Mouse (Mus musculus) 3134 (cell line): ENCODE results near the gene Adamts9.

Experiments
- DNase-seq: peaks from one replicate; pipeline ENCODE4 v3.0.0-alpha.2; 2011; ENCODE audit warnings: low spot score; ENCODE audit not compliant: insufficient read length; ENCODE audit errors: extremely low read depth

Gene Adamts9

DNA sequence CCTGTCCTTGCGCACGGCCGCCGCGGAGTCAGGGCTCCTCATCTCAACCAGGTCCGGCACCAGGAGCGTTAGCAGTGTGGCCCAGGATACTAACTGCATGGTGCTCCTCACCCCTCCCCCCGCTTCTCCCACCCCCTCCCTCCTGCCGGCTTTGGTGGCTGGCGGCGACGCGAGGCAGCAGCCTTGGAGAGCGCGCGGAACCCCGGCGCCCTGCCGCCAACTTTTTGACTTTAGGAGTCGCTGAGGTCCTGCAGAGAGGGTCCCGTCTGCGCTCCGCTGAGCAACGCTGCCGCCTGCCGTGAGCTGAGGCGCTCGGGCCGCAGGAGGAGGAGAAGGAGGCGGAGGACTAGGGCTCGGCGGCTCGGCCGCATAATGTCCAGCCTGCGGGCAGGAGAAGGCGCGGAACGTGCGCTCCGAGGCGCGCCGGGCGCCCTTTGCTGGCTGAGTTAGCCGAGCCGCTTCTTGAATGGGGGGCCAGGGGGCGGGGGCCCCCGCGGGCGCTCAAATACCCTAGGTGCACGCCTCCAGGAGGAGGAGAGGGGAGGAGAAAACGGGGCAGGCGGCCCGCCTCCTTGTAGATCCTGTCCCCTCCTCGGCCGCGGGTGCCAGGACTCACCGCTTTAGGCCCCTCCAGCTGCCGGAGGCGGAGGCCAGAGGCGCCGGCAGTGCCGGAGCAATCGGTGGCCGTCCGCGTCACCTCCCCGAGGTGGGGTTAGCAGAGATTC, at the start of gene Adamts9:
TSS of gene Adamts9 (minus strand) at position 436 of the 725 bp plus-strand sequence.
- DNase-seq = no peak

DNA sequence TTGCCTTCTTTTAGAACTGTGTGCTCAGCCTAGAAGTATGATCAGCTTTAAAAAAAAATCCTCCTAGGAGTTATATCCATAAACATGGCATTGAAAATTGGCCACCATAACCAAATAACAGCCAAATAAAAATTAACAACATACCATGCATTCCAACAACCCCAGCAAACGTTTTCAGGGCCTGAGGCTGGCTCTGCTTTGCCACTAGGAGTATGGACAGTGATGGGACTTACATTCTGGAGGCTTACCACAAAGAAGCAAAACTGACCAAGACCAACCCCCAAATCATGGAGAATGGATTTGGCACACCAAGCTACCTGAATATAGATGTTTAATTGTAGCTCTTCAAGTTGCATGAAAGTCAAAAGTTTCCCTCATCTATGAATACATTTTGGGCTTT, 48.3 kb upstream of the Adamts9 start:
- DNase-seq = no peak

DNA sequence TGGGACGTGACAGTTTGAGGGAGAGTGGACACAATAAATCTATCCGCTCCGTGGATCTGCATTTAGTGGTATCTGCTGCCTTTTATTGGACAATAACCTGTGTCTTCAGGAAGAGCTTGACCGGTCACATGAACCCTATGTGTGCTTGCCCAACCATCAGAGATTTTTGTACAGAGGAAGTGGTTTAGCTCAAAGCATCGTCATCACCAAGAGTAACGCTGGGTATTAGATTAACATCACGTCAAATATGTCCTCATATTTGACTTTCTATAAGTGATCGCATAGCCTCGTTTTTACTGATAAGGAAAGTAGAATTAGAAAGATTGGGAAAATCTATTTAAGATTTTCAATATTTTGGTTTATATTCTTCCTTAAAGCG, 45.3 kb upstream of the Adamts9 start:
- no peak for DNase-seq

DNA sequence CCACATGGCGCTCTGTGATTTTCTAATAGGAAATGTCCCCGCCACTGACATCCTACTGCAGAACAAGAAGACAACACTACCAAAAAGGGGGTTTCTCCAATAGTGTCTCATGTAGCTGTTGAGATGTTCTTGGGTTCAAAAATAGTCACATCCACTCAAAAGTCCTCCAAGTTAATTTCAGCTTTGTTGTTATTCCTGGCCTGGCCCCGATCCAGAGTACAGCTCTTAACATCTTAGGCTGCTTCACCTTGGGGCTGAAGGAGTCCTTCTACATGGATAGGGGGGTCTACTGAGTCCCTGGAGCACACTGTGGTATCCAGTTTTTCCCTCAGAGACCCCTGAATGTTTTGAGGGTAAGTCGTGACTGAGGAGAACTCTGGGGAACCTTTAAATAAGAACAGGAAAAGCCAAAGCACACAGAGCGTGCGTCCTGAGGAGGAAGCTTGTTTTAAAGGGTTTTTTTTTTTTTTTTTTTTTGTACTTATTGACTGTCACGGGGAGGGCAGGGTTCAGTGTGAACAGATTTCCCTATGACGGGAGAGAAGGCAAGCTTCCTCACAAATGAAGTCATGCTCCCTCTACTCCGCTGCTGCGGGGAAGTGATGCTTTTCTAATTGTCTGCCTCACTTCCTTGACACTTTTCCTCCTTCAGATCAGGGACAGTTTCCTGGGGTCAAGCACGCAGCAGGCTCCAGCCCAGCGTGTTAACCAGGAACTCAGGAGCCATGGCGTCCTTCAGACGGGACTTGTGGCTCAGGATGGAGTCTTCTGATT, 44.7 kb upstream of the Adamts9 start:
- DNase-seq = no peak

DNA sequence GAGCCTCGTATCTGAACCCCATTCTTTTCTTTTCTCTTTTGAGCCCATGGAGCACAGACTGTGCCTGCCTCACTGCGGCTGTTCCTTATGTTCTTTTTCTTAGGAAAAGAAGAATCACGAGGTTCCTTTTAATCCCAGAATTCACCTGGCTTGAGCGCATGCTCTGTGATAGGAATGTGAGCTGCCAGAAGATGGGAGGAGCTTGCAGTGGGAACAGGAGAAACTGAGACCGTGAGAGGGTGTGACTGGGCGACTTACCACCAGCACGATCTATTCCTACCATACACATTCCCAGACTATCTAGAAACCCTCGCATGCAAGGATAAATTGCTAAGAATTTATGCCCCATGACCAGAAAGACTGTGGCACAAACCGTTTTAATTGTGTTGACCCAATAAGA, 44.1 kb upstream of the Adamts9 start:
- no peak for DNase-seq

DNA sequence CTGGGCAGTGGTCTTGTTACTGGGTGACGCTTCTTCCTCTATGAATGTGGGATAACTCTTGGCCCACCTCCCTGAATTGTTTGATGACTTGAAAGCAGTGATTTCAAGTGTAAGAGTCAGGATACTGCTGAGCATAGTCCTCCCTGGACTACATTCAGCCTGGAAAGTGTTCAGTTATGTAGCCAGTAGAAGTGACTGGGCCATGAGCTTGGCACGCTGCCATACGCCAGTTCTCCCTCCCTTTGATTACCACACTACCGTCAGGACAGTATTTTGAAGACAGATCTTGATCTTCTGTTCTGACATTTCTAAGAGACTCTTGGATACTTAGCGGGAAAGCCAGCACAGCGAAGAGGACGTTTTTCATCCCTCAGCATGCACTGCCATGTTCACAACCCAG, 40.1 kb upstream of the Adamts9 start:
- DNase-seq = no peak

DNA sequence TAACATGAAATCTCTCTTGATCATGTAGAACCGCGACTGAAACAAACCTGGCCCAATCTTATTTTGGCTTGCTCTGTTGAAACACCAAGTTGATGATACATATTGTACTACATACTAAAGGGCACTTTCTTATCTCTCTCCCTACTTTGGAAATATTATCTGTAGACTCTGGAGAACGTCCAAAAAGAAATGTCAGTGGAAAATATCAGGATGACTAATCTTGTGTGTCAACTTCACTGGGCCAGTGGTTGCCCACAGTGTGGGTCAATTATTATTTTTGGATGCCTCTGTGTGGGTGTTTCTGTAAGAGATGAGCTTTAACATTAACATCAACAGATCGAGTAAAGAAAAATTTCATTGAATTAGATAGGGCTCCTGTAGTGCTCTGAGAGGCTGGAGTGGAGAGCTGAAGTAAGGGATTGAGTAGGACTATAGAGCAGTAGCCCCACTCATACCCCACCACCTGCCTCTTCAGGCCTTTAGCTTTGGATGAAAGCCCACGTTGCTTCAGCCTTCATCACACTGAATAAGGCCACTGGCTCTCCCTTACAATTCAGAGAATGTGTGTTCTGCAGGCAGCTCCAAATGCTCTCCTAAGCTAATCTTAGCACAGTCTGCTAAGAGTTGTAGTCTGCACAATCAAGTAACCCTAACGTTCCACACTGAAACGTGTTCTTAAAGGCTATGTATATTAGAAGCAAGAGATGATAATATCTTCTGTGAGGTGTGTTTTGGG, 38.3 kb upstream of the Adamts9 start:
- no peak for DNase-seq

DNA sequence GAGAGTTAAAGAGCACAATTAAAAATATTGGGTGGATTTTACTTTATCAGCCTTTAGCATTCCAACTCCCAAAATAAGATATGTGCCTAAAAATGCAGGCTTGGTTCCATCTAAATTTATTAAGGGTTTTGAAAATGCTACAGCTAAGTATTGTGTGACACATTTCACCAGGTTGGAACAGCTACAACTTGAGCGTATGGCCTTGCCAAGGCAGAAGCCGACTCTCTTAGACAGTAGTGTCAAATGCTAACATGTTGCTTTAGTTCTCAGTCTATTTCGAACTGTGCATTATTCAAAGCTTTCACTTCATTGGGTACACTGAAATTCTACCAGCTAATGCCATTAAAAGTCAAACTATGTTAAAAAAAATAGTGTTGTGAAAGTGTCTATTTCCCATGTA, 30.0 kb upstream of the Adamts9 start:
- DNase-seq = no peak

DNA sequence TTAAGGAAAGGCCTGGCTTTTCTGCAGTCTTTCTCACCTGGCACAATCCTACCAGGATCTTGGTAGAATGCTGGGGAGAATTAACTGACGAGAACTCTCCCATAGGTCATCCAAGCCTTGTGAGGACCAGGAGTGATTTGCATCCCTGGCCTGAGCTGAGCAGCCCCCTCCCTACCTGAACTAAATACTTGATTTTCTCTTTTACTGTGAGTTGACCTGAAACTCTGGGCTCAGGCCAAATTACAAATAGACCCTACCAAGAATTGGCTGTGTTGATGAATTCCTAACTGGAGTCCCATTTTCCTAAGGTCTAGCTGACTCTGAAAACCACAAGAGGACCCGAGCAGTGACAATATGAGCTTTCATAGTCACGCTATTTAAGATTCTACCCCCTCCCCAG, 25.4 kb upstream of the Adamts9 start:
- no peak for DNase-seq

DNA sequence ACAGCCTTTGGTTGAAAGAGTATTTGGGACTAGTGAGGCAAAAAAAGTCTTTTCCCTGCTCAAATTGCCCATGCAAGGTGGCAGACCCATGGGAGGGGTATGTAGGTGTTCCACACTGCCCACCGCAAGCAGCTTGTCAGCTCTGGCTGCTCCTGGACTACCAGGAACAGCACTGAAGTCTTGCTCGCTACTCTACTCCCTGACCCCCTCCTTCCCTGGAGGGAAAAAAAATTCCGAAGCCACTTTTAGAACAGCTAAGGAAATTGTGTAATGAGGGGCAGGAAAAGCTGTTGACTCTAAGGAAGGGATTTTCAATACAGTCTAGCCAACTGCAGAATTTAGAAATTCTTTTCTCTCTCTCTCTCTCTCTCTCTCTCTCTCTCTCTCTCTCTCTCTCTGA, 24.9 kb upstream of the Adamts9 start:
- DNase-seq = no peak

DNA sequence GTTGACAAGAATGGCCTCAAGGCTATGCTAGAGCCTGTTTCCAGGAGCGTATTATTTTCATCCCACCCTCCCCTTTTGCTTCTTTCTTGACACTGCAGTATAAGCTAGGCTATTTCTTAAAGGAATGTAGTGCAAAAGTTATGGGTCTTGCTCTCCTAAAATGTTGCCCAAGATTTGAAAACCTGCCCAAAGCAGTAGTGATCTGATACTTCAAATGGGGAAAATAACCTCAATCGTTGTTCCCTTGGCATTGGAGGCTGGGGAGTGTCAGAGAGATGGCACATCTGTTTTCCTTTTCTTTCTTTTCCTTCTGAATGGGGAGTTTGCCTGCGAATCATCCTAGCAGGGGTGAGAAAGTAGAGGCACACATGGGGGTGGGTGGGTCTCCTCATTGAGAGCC, 19.7 kb upstream of the Adamts9 start:
- no peak for DNase-seq

DNA sequence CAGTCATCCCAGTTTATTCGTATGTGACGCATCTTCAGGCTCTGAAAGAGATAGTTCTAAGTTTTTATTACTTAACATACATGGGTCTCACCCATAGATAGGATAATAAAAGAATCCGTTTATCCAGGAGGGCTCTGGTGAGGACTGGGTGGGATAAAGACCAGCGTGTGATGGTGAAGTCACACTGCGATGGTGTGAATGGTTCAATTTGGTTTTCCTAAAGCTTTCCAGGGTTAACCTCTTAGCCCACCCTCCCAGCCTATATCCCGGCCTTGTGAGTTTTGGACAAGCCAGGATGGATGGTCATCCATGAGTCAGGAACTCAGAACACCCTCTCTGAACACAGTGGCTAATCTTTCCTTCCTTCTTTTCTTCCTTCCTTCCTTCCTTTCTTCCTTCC, 17.7 kb upstream of the Adamts9 start:
- DNase-seq = no peak

DNA sequence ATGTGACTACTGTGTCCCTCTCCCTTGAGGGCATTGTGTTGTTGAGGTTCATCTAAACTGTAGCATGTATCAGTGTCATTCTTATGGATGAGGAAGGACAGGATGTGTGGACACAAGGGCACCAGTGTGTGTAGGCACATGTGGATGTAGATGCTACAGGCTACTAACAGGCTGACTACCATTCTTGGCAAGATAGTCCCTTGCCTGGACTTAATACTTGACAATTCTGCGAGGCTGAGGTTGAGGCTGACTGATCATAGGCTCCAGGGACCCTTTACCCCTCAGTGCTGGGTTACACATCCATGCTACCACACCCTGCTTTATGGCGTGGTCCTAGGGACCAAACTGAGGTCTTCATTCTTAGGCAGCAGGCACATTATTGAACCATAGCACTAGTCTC, 16.1 kb upstream of the Adamts9 start:
- DNase-seq = no peak

DNA sequence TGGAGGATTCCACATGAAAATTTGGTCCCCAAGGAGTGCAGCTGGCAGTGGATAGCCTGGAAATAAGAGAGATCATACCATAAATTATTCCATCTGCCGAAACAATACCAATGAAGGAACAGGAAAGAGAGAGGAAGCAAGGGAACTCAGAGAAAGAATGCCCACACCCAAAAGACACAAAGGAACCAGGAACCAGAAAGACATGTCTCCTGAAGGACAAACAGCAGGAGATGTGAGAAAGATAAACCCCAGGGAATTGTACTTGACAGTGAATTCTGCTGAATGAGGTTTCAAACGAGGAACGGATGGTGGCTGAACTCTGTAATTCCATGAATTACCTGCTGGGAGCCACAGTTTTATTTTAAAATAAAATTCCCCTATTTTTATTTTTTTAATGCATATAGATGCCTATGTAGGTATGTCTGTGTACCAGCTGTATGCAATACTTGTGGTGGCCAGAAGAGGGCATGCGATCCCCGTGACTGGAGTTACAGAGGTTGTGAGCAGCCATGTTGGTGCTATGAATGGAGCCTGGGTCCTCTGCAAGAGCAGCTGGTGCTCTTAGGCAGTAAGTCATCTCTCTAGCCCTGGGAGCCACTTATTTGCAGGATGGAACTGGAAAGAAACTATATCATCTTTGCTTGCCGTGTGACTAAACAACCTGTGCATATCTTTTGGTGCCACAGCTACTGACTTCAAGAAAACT, 4.2 kb upstream of the Adamts9 start:
- no peak for DNase-seq

DNA sequence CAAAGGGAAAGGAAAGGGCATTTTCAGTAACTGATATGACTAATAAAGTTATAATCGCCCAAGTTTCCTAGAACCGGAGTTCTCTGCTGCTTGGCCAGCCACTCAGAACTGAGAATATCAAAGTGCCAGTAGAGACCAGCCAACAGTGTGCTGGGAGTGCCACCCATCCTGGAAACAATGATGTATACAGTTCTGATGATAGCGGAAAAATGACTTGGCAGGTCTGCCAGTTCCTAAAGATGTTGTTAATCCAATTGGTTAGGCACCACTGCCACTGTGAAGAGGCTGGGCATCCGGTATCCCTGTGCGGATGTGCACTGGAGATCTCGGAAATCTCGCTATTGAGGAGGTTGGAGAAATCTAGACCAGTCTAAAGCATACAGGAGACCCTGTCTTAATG, 1.4 kb upstream of the Adamts9 start:
- DNase-seq = no peak

DNA sequence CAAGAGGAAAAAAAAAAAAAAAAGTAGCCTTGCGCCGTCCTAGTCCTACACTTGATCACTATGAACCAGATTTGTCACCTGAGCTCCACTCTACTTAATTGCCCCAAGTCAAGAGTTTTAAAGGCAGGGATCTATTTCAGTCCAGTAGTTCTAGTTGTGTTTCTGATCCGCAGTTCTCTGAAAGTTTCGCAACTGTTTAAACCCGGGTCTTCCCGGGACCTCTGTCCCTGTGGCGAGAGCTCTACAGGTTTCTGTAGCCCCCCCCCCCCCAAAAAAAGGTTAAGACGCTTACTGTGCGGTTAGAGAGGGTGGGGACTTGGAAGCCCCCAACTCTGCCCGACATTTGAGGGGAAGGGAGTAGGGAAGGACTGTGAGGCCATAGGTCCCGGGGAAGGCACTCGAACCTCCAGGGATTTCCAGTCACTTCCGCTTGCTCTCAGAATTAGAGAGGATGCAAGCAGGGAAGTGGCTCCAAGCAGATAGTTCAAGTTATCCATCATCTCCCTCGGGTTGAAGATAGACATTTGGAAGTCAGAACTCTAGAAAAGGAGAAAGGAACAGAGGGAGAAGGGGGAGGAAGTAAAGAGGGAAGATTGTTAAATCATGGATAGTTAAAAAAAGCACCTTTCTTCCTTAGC, 875 bp upstream of the Adamts9 start:
- DNase-seq = no peak

DNA sequence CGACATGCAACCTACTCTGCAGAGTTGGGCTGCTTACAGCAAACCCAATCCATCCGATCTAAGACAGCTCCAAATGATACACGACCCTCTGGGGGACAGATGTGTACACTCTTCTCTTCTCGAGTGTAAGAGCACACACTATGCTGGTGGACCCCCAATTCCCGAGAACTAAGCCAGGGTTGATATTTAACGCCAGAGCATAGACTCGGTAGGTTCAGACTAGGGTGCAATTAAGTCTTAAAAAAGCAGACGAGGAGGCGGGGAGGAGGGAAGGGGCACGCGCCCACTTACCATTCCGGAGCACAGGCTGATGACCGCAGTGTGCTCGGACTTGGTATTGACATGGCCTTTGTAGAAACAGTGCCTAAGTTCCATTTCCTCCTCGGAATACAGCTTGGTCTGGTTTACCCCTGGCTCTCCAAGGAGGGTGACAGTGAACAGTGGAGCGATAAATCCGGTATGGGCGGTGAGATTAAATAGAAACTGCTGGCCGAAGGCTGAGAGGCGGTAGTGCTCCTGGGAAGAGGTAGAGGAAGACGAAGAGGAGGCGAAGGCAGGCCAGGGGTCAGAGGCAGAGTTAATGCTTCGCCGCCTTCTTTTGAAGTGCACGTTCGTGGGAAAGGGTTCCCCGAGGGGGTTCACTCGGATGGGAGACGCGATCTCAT, 1.4 kb downstream of the Adamts9 start:
- no peak for DNase-seq

DNA sequence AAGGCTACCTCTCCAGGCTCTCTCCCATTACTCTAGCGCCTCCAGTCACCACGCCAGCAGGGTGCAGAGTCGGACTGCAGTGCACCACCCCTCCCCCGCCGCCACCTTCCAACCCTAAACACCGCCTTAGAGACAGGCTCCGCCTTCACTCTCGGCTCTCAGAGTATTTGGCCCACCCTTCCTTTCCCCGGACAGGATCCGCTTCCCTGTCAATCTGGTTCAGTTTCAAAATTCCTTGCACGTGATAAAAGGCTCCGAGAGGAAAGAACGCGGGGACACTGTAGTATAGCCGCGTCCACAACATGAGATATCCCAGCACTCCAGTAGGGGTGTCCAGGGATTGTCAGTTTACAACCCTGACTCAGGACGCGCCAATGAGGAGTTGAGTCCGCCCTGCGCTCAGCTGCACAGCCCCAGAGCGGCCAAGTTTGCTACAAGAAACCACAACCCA, 2.0 kb downstream of the Adamts9 start:
- DNase-seq = no peak

DNA sequence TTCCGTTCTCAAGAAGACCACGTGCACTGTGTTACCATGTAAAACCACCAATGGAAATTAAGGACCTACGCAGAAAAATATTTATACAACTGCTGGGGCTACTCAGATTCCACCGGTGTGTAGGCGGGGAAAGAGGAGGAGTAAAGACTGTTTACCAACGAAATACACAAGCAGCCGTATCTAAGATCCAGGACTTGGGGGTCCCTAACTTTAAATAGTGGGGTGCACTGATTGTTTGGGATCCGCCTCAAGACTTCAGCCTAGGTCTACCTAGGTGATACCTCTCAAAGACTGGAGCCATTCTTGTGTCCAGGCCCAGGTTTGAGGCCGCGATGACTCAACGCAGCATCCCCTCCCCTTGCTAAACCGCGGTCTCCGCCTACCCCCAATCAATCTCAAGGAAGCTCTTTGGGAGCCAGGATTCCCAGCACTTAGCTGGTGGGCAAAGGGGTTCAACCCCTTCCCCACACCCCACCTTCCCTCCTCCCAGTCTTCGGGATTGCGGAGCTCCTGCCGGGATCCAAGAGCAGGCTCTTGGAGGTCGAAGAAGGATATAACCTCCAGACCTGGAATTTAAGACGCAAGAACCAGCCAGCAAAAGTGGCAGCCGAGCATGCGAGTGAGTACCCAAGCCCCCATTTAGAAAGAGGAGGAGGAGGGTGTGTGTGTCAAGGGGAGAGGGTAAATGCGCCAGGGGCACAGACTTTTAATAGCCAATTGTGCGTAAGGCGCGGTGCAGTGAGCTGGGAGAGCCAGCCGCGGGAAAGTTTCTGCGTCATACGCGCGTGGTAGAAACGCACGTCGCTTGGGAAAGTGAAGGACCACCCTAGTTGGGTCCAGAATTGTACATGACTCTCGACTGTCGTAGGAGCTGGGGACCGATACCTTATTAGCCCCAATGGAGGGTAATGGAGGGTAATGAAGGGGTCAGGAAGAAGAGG, 2.8 kb downstream of the Adamts9 start:
- no peak for DNase-seq
